Mouse (Mus musculus) ES-E14 (cell line): ENCODE data around the gene 4930558K02Rik.

Experiments used
- CHD2 ChIP-seq: IDR thresholded peaks from 2 replicates; pipeline ENCODE4 v1.6.1; 2014; ENCODE audit warnings: mild to moderate bottlenecking, low read depth, low read length, inconsistent platforms
- MAFK ChIP-seq: IDR thresholded peaks from 2 replicates; pipeline ENCODE4 v1.6.1; 2014; ENCODE audit warnings: mild to moderate bottlenecking, low read depth, low read length, inconsistent platforms; ENCODE audit not compliant: insufficient read depth

DNA sequence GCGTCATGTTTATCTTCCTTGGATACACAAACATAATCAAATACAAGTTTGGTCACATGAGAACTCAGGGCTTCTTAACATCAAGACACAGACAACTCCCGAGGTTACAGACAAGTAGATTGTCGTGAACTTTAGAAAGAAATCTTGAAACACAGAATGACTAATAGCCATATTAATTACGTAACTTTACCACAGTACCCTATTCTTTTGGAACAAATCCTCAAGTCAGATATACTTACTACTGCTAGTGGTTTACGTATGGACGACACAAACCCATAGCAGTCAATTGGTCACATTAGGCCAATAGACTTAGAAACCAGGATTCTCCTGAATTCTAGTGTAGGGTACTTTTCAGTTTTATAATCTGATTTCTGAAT is 39.2 kb upstream of the 4930558K02Rik start:
- no peak for TF ChIP-seq CHD2
- TF ChIP-seq MAFK: no peak
